Mouse (Mus musculus): ENCODE data around the gene Ube4b.

Gene Ube4b

DNA sequence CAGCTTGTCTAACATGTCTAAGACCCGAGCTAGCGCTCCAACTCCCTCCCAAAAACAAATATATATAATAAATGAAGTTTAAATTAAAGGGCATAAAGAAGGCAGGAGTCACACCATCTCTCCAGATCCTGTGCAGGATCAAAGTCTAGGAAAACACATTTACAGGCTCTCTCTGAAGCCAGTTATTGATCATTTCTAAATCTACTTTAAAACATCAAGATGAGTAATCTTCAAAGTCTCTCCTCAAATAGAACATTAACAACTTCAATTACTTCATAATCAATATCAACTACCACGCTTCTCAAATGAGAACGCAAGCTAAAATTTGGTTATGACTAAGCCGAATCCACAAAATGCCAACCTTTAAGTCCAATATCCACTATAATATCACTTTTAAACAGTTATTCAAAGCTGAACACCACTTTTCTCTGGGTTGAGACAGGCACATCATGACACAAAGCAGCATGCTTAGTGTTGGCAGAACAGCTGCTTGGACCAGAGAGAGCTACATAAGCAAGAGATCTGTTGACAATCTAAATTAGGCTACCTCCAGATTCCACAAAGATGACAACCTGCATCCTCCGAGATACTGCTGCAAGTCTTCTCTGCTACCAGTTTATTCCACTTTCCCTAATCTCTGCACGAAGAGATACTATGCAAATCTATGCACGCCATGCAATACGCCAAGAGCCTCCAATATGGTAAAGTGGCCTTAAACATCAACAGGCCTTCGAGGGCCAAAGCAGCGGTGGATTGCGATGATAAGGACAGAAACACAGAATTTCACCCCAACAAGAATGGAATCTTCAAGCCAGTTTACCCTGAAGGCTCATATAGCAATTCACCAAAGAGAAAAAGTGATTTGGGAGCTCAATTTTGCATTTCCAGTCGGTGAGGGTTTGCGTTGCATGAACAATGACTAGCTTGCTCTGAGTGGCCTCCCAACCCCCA is 120.5 kb downstream of the Ube4b start:
- no peak for DNase-seq (ENCODE audit: low spot score)

DNA sequence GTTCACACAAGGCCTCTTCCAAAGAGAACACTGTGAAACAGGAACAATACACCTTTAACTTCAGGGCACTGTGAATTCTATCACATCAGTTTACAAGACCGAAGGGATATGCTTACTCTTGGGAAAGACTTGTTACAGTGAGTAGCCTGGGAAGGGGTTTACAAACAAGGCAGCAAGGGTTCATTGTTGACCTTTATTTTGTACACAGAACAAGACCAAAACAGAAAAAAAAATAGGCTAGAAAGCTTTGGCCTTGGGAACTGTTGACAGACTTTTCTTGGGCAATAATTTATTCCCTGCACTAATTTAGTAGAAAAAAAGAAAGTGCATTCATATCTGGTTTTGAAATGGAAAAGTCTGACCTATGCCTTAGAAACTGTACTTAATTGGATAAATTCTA is 122.1 kb downstream of the Ube4b start:
- DNase-seq (ENCODE audit: low spot score) = no peak

DNA sequence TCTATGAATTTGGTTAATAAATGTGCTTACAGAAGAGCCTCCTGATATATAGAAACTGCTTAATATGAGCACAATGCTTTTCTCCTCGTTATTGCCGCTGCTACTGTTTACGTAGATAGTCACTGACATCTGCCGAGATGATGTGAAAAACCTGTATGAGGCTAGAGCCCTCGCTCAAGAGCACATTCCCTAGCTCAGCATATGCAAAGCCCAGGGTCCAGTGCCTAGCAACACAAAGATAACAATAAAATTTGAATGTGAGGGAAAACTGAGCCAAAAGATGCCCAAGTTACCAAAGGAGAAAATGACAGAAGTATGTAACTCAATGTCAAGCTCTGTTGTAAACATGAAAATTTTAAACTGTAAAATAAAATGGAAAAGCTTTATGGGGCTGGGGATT is 123.0 kb downstream of the Ube4b start:
- DNase-seq (ENCODE audit: low spot score) = no peak

DNA sequence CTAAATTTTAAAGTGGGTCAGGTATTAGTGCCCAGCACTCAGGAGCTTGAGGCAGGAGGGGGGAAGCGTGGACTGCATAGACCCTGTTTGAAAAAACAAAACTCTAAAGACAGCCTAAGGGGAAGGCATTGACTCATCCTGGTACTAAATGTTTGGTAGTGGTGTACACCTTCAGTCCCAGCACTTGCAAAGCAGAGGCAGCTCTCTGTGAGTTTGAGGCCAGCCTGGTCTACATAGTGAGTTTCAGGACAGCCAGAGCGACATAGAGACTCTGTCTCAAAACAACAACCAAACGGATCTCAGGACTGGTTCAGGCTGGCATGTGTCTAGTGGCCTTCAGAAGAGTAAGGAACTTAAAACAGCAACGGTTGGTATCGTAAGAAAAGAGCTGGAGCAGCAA is 123.8 kb downstream of the Ube4b start:
- no peak for DNase-seq (ENCODE audit: low spot score)

DNA sequence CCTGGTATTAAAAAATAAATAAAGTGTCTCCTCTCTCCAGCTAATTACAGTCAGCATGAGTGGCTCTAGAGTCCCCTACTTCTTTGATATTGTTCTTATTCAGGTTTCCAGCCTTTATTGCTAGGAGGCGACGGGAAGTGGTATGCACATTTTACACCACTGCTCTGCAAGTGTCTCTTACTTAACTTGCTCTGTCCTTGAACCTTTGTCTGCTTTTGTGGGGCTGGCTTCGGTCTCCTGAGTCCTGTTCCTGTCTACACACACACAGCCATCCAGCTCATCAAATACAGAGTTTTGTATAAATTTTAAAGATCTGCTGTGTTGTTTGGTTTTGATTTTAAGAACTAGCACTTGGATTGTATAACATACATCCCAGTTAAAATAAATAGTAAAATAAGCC is 124.4 kb downstream of the Ube4b start:
- DNase-seq (ENCODE audit: low spot score) = no peak

DNA sequence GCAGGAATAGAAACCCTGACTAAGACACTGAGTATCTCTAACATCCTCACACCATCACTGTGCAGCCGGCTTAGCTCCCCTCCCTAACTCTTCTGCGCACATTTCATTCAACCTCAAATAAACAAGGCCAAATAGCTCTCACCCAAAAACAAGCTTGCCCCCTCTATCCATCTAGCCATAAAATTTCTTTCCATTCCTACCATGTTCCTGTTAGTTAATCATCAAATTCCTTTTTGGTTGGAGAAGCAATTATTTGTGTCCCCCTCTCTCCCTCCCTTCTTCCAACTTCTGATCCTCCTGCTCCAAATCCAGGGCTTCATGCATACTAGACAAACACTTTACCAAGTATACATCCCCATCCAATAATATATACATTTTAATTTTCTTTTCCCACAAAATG is 130.0 kb downstream of the Ube4b start:
- DNase-seq (ENCODE audit: low spot score) = no peak

DNA sequence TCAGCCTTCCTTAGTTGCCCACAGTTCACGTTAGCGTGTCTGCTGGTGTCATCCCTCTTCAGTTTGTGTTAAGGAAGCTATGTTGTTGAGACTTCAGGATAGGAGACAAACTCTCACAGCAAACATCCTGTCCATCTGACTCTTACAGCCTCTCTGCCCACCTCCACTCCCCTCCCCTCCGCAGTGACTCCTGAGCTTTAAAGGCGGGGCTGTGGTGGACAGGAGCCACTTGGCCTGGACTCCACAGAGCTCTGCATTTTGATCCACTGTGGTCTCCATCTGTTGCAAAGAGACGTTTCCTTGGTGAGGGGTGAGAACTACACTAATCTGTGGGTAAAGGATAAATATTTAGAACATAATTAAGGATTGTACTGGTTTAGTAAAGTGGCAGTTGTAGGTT is 133.6 kb downstream of the Ube4b start:
- no peak for DNase-seq (ENCODE audit: low spot score)

DNA sequence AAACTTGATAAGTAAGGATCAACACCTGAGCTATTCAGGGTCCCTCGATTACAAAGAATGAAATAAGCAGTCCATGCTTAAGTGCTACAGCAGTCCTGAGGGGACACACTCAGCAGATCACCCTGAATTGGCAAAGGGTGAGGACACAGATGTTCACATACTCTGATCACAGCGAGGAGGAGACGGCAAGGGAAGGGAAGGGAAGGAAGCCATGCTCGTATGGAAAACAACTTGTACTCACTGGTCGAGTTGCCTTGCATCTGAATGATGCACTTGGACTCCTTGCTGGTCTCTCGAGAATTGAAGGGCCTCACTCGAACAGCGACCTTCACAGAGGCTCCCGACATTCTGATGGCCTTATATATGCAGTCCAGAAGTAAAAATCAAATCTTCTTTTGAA is 135.5 kb downstream of the Ube4b start:
- DNase-seq (ENCODE audit: low spot score) = no peak

DNA sequence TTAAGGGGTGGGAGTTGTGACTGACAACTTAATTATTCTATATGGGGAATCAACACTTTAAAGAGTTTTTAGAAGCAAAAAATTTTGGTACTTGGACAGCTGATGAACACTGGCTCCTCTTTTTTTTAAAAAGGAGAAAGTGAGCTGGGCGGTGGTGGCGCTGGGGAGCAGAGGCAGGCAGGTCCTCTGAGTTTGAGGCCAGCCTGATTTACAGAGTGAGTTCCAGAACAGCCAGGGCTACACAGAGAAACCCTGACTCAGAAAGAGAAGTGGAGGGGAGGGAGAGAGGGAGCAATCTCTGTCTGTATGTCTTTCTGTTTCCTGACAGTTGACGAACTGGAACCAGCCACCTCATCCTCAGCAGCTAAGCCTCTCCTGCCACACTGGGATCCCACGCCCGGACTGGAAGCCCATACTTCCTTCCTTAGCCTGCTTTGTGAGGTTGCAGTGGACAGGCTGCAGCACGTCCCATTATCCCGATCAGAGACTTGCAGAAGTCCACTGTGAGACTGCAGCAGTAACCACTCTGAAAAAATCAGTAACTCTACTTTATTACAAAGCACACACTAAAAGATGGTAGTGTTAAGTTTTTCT is 136.3 kb downstream of the Ube4b start:
- no peak for DNase-seq (ENCODE audit: low spot score)

DNA sequence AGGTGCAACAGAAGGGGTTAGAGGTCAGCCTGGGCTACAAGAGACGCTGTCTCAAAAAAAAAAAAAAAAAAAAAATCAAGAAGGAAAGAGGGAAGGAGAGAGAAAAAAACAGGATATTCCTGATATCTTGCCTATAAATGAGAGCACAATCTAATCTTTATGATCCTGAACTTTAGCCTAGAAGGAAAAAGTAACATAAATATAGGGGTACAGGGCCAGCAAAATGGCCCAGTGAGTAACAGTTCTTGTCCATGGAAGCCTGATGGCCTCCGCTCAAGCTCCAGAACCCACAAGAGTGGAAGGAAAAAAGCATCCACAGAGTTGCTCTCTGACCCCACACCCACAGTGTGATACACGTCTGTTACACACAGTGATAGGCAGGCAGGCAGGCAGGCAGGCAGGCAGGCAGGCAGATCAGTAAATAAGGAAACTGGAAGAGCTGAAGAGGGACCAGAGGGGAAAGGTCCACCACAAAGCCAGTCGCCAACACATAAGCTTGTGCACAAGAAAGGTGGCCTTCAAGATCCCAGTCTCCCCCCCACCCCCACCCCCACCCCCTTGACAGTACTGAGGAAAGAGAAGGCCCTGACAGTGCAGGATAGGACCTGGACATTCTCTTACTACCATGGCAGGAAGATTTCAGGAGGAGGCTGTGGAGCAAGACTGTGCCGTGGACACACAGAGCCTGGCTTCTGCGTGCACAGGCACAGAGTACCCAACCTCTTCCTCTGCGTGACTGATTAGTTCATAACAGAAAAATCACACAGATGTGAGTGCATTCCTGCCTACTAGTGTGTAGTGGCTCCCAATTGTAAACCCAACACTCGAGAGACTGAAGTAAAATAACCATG is 140.0 kb downstream of the Ube4b start:
- DNase-seq (ENCODE audit: low spot score) = no peak

DNA sequence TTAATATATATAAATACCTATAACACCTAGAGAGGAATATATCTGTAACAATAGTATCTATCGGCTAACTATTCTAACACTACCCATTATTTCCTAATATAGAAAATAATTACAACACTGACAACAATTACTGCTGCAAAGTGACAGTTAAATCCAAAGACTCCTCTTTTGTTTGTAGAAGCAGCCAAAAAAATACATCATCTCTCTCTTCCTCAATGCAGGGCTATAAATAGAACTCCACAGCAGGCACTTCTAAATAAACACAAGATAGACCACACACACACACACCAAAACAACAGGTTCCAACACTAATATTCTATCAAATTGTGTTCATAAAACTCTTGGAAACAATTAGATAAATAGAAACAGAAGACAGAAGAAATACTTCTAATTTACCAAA is 140.9 kb downstream of the Ube4b start:
- DNase-seq (ENCODE audit: low spot score) = no peak

DNA sequence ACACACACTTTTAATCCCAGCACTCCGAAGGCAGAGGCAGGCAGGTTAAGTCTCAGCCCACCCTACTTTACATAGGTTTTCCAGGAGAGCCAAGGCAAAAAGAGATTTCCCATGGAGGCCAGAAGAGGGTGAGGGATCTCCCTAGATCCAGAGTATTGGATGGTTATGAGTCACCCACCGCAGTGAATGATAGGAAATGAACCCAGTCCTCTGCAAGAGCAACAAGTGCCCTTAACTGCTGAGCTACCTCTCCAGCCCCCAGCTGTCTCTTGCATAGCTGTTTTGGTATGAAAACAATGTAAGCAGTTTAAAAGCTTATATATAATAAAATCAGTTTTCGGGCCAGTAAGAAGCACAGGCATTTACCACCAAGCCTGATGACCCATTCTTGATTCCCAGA is 143.5 kb downstream of the Ube4b start:
- DNase-seq (ENCODE audit: low spot score) = no peak

DNA sequence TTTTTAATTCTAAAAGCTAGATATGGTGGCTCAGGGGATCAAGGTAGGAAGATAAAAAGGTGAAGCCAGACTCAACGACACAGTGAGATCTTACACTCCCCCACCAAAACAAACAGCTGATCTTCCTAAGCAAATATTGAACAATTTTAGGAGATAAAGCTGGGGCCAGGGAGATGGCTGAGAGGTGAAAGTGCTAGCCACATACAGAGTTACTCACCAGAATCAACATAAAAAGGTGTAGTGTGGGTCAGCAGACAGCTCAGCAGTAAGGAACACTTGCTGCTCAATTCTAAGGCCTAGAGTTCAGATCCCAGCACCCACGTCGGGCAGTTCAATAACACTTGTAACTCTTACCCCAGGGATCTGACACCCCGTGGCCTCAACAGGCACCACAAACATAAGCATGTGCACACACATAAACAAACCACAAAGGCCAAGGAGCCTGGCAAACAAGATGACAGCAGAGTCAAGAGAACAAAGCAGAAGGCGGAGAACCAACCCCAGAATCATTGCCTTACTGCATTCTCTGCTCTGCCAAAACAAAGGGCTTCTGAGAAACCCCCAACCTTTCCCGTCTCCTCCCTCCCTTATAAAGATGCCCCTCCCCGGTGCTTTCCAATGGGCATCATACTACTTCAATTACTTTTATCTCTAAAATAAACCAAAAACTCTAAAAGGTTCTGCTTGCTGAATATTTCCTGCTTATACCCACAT is 144.4 kb downstream of the Ube4b start:
- DNase-seq (ENCODE audit: low spot score) = no peak
